Mouse (Mus musculus) adrenal gland, postnatal 25 days (tissue): ENCODE results near the gene Nsl1. TPM values are rescaled to one million over a fixed set of nuclear protein-coding genes. Genes with fewer than 3 reads are reported as not detected.
"Not testable (repeated sequence)": the region's sequence is repeated elsewhere in the genome, so short reads cannot be mapped to it uniquely, and the experiment has no call there.

Experiments used
- DNase-seq: peaks from one replicate; pipeline ENCODE4 v3.0.0; 2021; ENCODE audit warnings: mixed read lengths
- long read RNA-seq: library from polyadenylated mRNA; stranded (forward); transcript quantifications from one replicate; pipeline ENCODE4 v2.0.0, GENCODE M21; 2021
- total RNA-seq: library from RNA; stranded (reverse); gene quantifications from 2 replicates; pipeline ENCODE4 v1.2.3, GENCODE M21; 2021

Nsl1 gene
- 1.9 and 3.3 TPM in 2 replicates for total RNA-seq
- long read RNA-seq, full-length matches to known transcripts: 5 of 6 reads
- long read RNA-seq, partial matches to known transcripts: 0 of 6 reads
- long read RNA-seq, other reads (novel, unspliced or antisense): 1 of 6 reads

DNA sequence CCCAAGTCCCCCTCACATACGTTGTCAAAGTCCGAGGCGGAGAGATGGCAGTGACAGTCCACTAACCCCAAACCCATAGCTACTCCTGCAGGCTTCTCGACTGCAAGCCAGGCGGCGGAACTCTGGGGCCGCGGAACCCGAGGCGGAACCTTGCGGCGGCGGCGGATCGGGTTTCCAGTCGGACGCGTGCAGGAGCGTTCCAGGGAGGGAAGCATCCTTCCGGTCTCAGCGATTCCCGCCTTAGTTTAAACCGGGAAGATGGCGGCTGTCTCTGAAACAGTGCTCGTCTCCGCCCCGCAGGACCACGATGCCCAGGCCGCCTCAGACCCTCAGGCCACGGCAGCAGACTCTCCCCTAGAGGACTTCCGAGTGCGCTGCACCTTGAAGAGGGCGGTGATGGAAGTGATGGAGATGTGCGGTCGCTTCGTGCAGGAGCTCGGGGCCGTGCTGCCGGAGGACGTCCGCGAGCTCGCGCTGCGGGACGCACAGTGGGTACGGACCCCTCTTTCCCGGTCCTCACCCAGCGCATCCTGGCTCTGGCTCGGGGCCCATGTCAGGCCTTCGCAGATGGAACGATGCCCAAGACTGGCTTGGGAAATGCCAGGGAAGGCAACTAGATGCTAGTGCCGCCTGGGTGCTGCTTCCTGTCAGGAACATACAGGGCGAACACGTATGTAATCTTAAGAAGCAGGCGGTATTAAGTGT, at the start of gene Nsl1, which contains the start of gene Tatdn3:
Gene Nsl1, plus strand, starts transcription at position 232 of the 705 bp plus-strand sequence.
Gene Tatdn3, minus strand, starts transcription at position 152 of the 705 bp plus-strand sequence.
- peak; percentile 91 for DNase-seq

DNA sequence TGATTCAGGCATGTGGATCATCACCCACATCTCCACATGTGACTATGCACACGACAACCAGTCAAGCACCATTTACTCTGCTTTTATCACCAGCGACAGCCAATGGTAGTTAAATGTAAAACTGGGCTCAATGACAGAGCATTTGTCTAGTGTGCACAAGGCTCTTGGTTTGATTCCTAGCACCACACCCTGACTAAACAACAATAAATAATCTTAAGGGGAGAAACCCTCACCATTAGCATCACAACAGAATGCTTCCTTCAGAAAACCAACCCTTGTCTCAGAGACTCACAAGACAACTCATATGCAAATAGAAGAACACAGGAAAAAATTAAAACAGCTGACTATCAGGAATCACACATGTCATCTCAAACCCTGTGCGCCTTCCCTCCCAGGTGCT, 48.5 kb upstream of the Nsl1 start:
- DNase-seq: no peak

DNA sequence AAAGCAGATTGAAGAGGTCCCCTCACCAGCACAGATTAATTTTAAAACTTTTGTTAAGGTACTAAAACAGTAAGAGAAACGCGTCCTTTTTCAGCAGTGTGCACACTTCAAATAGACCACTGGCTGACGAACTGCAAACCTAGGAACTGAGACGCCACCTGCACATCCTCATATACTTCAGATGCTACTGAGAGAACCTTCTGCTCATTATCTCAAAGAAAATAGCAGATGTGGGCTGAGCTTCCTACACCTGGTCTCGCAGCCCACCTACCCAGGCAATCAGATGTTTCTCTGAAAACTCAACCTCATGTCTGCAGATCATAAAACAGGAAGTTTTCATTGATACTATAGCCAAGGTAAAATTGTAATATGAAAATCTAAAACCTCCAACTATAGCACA, 43.0 kb upstream of the Nsl1 start:
- DNase-seq: no peak

DNA sequence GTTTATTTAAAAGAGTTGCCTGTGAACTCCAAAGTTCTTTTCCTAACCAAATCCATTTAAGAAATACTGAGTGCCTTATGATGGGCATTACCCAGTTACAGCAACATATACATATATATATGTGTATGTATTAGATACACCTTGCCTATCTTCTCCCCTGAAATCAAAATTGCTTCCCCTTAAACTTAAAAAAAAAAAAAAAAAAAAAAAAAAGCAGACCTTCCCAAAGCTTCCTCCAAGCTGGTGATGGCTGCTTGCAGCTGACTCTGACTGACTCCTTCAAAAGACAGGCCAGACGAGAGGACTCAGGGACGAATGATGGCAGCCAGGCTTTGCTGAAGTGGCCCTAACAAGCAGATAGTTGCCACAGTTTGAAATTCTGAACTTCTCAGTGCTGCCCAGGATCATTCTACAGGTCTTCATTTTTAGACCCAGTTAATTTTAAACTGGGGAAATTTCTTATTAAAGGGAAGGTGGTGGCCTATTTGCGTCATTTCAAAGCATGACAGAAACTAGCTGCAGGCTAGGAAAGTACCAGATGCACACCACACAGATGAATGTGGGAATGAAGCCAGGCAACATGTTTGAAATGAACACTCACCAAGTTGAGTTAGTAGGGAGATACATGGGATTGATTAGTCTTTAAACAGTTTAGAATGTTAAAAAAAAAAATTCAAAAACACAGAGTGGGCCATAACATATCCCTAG, 42.4 kb upstream of the Nsl1 start:
- no peak for DNase-seq

DNA sequence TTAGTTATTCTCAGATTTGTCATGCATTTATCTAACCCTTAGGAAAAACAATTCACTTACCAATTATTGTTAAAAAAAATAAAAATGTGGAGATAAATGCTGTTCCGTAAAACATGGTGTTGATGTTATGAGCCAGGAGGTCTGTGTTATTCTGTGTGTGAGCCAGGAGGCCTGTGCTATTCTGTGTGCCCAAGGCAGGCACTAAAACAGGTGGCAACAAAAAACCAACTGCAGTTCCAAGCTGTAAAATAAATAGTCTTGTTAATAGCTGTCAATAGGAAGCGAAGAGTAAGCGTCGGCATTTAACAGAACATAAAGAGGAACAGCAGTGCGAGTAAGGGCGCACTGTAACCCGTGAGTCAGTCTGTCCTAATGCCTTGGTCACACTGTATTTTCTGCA, 41.8 kb upstream of the Nsl1 start:
- DNase-seq: no peak

DNA sequence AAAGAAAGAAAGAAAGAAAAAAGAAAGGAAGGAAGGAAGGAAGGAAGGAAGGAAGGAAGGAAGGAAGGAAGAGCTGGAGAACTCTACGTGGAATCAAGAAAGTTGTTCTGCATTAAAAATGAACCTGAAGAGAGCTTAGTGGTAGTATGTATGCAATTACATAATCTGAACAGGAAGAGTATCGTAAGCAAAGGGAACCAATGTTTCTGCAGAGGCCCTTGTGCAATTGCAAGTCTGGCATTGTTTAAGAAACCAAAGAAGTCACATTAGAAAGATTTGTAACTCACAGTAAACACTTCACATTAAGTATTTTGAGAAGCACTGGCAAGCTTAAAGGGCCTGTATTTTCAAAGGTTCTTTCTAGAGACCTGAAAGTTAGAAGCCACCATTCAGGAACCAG, 39.7 kb upstream of the Nsl1 start:
- DNase-seq: no peak

DNA sequence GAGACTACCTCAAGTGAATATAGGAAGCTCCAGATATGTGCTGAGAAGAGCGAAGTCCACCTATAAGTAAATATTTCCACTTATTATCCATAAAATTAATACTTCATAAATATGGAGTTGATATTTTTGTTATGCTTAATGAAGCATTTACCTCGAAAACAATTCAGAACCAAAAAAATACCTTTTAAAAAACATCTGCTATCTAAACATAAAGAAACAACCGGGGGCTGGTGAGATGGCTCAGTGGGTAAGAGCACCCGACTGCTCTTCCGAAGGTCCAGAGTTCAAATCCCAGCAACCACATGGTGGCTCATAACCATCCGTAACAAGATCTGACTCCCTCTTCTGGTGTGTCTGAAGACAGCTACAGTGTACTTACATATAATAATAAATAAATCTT, 39.0 kb upstream of the Nsl1 start:
- DNase-seq: not testable (repeated sequence)

DNA sequence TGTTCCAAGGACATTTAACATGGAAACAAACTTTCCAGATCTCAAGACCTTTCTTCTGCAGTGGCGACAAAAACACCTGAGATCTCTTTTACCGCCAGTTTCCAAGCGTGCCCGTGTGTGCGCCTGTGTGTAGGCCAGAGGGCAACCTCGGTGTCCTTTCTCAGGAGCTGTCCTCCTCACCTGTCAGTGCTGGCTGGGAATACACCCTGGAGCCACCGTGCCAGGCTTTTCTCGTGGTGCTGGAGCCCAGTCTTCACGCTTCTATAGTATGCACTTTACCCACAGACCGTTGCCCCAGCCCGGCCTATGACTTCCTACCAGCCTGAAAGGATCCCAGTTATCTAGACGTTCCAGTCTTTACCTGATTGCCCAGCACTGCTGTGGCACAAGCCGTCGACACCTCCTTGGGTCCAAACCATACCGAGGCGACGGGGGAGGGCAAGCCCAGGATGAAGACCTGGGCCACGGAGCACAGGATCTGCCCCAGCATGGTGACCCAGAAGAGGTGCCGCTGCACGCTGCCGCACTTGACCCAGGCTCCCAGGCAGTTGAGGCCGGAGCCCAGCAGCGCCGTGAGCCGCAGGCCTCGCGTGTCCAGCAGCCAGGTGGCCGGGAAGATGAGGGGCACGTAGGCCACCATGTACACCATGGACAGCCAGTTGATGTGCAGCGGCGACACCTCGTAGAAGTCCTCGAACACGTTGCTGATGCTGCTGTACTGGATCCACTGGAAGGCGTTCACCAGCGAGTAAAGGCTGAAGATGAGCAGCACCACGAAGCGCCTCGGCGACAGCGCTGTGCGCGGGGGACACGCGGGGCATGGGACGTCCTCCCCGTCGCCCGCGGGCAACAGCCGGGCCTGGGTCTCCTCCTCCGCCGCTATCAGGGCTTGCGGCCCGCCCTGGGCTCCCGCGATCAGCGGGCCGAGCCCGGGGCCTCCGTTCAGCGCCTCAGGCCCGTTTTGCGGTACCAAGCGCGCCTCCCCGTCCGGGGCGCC, 37.5 kb upstream of the Nsl1 start:
- peak; percentile 36 for DNase-seq

DNA sequence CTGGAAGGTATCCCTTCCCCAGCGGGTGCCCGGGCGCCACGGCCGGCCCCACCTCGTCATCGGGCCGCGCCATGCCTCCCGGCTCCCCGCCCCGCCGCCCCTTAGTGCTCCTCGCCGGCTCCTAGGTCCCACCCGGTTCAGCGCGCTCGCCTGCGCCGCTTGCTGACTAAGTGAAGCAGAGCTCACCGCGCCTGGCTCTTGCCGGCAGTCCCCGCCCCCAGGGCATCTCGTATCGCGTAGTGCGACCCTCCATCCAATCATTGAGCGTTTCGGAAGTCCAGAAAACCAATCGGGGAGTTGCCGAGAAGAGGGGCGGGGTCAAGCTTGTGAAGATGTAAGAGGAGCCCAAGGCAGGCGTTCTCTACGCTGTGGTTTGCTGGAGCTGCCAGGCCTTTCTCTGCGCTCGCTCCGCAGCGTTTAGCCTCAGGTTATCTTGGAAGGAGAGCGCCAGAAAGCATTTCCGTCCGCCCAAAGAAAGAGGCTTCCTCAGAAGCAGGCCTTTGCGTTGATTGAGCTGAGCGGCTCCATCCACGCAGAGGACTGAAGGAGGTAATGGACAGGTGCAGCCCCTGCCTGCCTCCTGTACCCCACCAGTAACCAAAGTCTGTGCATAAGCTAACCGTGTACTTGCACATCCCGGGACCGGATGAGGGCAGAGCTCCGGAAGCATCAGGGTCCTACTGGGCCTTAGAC, 36.6 kb upstream of the Nsl1 start, which contains the start of gene Flvcr1:
Gene Flvcr1, minus strand, starts transcription at position 138 of the 693 bp plus-strand sequence.
- peak; percentile 98 for DNase-seq

DNA sequence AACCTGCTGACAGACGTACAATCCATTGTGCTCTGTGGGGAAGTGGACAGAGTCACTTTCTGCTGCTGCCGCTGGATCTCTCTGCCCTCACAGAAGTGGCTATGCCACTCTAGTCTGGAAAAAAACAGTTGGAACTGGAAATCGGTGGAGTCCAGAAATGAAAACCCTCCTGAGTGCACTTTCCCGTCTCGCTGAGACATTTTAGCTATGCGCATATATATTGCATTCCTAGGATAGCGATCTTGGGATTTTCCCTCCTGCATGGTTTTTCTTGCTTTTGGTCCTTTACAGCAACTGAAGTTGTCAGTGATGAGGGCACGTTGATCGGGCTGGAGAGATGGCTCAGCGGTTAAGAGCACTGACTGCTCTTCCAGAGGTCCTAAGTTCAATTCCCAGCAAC, 32.6 kb upstream of the Nsl1 start:
- DNase-seq: no peak

DNA sequence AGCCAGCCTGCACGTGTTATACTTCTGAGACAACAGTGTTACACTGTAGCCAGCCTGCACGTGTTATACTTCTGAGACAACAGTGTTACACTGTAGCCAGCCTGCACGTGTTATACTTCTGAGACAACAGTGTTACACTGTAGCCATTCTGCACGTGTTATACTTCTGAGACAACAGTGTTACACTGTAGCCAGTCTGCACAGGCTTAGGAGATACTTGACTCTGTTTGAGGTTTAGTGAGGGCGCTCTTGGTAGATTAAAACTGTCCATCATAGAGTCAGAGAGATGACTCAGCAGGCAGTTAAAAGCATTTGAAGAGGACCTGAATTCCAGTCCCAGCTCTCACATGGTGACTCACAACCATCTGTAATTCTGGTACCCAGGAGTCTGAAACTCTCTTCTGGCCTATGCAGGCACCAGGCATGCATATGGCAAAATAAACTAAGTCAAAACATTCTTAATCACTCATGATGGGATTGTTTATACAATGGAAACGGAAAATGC, 31.8 kb upstream of the Nsl1 start:
- DNase-seq: not testable (repeated sequence)

DNA sequence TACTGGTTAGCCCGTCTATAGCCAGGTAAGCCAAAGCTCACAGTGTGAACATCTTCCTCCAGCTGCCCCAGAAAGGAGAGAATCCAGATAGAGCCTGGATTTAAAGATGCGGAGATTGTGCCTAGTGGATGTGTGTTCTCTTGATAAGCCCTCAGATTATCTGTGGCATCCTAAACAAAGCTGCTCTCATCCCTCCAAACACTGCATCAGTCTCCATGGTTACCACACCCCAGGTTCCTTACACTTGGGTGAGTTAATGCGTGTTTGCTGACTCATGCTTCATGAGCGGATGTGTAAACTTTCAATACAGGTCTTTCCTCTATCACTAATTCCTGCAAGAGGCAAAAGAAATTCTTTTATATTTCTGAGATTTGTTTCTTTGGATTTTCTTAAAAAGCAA, 27.2 kb upstream of the Nsl1 start:
- no peak for DNase-seq

DNA sequence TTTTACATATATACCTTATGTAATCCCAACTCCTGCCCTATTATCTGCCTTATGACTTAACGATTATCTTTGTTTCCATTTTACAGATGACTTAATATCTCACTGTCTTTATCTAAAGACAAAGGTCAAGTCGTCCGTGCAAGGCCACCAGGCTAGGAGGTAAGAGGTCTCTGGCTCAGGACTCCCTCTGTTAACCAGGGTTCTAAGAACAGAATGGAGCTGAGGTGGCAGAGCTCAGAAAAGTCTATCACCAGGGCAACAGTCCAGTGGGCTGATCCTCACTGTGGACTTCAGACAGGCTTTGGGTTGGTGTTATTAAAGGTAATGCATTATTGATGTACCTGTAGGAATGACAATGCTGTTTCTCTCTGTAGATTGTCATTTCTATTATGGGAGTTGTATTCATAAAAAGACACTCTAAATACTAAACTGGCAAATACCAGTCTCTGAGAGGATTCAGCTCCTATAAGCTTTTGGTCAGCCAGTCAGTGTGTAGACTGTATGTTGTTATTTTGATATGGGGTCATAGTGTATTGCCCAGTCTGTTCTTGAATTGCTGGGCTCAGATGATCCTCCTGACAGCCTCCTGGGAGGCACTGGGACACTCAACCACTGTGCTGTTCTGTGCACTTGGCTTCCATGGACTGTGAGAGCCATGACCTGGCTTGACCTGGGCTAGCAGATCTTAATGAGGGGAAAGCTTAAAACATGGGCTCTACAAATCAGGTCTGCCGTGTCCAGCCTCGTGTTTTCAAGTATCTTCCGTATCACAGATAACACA, 26.1 kb upstream of the Nsl1 start, which contains the start of gene Spata45:
Gene Spata45, plus strand, starts transcription at position 86 of the 781 bp plus-strand sequence.
- DNase-seq: no peak

DNA sequence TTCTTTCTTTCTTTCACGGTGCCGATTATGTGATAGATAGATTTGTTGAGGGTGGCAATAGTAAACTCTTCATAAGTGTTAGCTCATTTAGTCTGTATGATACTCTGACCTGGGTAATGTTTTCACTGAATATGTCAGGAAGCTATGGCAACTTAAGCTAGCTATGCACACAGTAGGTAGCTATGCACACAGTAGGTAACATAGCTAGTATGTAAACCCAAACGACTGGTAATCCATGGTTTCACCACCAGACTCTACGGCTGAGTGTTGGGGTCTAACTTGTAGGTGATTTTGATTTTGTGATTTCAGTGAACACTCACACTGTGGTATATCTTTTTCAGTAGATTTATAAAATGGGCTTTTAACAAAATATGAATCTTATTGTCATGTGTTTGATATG, 24.8 kb upstream of the Nsl1 start:
- no peak for DNase-seq

DNA sequence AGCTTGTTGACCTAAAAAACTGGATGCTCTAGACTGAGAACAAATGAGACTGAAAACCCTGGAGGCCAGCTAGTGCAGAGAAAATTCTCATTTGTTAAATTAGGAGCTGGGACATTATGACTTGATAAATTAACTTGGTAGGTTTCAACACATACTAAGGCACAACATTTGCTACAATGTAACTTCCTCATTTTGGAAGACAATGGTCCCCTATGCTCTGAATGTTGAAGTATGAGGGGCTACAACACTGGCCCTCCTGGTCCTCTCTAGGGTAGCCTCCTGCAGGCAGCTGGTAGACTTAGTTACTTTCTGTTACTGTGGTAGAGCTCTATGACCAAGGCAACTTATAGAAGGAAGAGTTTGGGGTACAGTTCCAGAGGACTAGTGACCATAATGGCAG, 21.5 kb upstream of the Nsl1 start:
- no peak for DNase-seq

DNA sequence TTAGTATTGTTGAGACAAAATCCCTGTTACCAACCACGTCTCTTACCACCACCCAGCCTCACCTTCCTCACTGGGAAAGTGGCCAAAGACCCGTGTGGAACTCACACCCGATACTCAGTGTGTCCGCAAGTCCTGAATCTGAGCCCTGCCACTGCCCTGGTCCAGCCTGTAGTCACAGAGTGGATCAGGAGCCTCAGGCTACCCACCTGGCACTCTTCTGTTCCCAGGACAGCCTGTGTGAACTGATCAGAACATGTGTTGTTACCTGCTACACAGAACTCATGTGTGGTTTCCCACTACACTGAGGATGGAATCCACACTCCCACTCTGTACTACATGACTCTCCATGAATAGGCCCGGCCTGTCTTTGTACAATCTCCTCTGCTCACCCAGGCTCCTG, 20.7 kb upstream of the Nsl1 start:
- DNase-seq: no peak

DNA sequence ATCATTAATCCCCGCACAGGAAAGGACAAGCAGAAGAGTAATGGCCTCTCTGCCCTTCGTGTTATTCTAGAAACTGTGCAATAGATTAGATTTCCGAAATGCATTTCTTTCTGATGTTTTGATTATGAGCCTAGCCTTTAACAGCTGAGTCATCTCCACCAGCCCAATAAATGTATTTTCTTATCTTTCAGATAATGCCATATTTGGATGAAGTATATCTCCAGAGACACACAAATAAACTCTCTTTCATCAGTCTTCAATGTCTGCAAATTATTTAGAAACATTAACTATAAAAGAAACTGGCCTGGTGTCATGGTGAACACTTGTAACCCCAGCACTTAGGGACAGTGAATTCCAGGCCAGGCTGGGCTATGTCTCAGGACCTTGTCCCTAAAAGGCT, 20.1 kb upstream of the Nsl1 start:
- DNase-seq: no peak

DNA sequence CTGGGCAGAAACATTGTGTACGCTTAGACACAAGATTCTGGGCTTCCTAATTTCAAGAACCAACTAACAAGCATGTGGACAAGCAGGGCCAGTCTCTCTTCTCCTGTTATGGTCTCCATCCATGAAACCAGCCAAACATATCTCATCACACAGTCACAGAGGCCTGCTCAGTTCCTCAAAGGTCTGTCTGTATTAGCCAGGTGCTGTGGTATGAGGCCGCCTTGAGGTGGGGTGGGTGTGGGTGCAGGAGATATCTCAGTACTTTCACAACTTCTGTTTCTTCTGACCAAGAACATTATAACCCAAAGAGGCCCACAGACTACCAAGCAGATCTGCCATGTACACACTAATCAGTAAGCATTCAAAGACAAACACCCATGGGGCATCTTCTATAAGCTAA, 17.5 kb upstream of the Nsl1 start:
- no peak for DNase-seq

DNA sequence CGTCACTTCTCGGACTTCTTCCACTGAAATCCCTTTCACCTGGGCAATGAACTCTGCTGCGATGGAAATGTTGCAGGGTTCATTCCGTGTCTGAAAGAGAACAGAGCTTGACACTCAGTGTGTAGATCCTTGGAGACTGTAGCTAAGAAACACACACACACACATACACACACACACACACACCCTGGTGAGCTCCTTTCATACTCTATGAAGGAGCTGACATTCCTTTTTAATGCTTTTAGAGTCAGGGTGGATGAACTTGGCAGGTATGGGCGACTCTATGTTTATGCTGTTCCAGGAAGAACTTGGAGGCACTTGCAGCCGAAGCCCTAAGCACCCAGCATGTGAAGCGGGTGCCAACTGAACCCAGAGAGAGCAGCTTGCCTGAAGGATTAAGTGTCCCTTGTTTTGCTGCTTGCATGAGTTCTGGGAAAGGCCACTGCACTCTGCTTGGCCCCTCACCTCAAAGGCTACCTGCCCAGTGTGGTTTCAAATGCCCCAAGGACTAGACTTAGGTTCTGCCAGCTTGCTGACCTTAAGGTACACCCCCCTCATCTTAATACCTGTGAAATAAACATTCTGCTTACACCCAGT, 16.5 kb upstream of the Nsl1 start:
- DNase-seq: no peak

DNA sequence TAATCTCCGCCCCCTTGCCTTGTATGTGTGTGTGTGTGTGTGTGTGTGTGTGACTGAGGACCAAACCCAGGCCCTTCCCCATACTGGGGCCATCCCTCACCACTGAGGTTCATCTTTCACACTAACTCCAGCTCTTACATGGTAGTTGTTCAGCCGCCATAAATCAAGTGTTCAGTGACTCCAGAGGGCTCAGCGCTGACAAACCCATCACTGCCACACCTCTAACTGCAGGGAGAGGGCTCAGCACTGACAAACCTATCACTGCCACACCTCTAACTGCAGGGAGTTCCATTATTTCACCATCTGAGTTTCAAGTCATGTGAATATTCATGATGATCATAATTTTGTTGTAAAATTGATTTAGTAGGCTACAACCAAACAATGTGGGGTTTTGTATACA, 9.3 kb upstream of the Nsl1 start:
- no peak for DNase-seq
